Mouse (Mus musculus): ENCODE data around the gene Llgl1. TPM values are rescaled to one million over a fixed set of nuclear protein-coding genes. Genes with fewer than 3 reads are reported as not detected.

Gene Llgl1
- polyA plus RNA-seq (2015; fragmentation: Nextera tagmentation; extraction: Ambion mirVana) = 42.9 and 52.3 TPM in 2 replicates

DNA sequence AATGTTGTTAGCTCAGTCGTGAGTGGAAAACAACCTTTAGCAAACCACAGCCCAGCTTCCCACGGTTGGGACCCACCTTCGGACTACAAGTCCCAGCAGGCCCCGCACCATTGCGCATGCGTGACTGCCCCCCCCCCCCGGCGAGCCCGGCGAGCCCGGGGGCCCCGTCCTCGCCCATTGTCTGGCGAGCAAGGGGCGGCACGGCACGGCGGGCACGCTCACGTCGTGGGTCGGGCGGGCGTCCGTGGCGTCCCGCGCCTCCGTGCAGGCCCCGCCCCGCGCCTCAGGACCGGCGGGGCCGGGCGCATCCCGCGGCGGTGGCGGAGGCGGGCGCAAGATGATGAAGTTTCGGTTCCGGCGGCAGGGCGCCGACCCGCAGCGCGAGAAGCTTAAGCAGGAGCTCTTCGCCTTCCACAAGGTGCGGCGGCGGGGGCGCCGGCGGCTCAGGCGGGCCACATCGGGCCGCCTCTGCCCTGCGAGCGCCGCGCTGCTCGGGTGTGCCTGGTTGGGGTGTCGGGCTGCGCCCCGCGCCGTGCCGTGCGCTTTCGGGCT, at the start of gene Llgl1:
Gene Llgl1 (plus strand): TSS at position 200 of the 552 bp plus-strand sequence.
- Histone ChIP-seq H3K9ac (ENCODE audit: low read depth, low read length) (peak within 1 kb of the TSS; percentile 92), H3K4me3 (ENCODE audit: low read length) (peak within 1 kb of the TSS; percentile 82), H3K27ac (ENCODE audit: low read depth, low read length) (peak within 1 kb of the TSS; percentile 90), H3K27me3 (replicated peaks; ENCODE audit: control insufficient read depth, insufficient read depth, low read length) (no peaks in the 10 kb centered on the region), H3K9me3 (ENCODE audit: control insufficient read depth, low read length) (no peaks in the 10 kb centered on the region), H3K4me2 (ENCODE audit: low read length) (peak within 1 kb of the TSS; percentile 95), H3K36me3 (ENCODE audit: control insufficient read depth, insufficient read depth, low read length) (no peaks in the 10 kb centered on the region), H3K4me1 (ENCODE audit: control insufficient read depth, insufficient read depth, low read depth, low read length) (peaks cover 32% of the 10 kb centered on the region)
- peak; percentile 91 for ATAC-seq
- 1% methylated on average over 42 of the region's 73 CpGs for WGBS

DNA sequence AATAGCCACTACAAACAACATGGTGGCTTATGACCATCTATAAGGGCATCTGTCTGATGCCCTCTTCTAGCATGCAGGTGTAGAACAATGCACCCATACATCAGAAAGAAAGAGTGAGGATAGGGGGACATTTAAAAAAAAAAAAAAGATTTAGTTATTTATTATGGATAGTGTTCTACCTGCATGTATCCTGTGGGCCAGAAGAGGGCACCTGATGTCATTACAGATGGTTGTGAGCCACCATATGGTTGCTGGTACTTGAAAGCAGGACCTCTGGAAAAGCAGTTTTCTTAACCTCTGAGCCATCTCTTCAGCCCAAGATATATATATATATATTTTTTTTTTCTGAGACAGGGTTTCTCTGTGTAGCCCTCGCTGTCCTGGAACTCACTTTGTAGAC, 3.4 kb upstream of the Llgl1 start:
- H3K9me3 ChIP-seq (ENCODE audit: control insufficient read depth, low read length) = no peaks in the 10 kb centered on the region
- no peak overlapping the region for H3K9ac ChIP-seq (ENCODE audit: low read depth, low read length)
- no peaks in the 10 kb centered on the region for H3K27me3 ChIP-seq (replicated peaks; ENCODE audit: control insufficient read depth, insufficient read depth, low read length)
- no peak overlapping the region for H3K4me2 ChIP-seq (ENCODE audit: low read length)
- H3K27ac ChIP-seq (ENCODE audit: low read depth, low read length) = no peak overlapping the region
- peaks cover 18% of the 10 kb centered on the region for H3K4me1 ChIP-seq (ENCODE audit: control insufficient read depth, insufficient read depth, low read depth, low read length)
- WGBS = 77% methylated on average over 1 of the region's 1 CpGs
- no peak overlapping the region for H3K4me3 ChIP-seq (ENCODE audit: low read length)
- no peaks in the 10 kb centered on the region for H3K36me3 ChIP-seq (ENCODE audit: control insufficient read depth, insufficient read depth, low read length)
- ATAC-seq = no peak

DNA sequence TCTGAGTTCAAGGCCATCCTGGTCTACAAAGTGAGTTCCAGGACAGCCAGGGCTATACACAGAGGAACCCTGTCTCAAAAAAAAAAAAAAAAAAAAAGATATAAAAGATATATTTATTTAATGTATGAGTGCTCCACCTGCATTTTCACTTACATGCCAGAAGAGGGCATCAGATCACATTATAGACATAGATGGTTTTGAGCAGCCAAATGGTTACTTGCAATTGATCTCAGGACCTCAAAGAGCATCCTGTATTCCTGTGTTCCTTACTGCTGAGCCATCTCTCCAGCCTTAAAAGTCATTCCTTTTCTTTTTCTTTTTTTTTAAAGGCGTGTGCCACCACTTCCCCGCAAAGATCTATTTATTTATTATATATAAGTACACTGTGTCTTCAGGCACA, 2.0 kb upstream of the Llgl1 start:
- no peak for ATAC-seq
- Histone ChIP-seq H3K27me3 (replicated peaks; ENCODE audit: control insufficient read depth, insufficient read depth, low read length) (no peaks in the 10 kb centered on the region), H3K4me2 (ENCODE audit: low read length) (no peak overlapping the region), H3K9me3 (ENCODE audit: control insufficient read depth, low read length) (no peaks in the 10 kb centered on the region), H3K27ac (ENCODE audit: low read depth, low read length) (no peak overlapping the region), H3K9ac (ENCODE audit: low read depth, low read length) (no peak overlapping the region), H3K4me1 (ENCODE audit: control insufficient read depth, insufficient read depth, low read depth, low read length) (peaks cover 30% of the 10 kb centered on the region), H3K4me3 (ENCODE audit: low read length) (no peak overlapping the region), H3K36me3 (ENCODE audit: control insufficient read depth, insufficient read depth, low read length) (no peaks in the 10 kb centered on the region)
- WGBS = 75% methylated on average over 2 of the region's 2 CpGs

DNA sequence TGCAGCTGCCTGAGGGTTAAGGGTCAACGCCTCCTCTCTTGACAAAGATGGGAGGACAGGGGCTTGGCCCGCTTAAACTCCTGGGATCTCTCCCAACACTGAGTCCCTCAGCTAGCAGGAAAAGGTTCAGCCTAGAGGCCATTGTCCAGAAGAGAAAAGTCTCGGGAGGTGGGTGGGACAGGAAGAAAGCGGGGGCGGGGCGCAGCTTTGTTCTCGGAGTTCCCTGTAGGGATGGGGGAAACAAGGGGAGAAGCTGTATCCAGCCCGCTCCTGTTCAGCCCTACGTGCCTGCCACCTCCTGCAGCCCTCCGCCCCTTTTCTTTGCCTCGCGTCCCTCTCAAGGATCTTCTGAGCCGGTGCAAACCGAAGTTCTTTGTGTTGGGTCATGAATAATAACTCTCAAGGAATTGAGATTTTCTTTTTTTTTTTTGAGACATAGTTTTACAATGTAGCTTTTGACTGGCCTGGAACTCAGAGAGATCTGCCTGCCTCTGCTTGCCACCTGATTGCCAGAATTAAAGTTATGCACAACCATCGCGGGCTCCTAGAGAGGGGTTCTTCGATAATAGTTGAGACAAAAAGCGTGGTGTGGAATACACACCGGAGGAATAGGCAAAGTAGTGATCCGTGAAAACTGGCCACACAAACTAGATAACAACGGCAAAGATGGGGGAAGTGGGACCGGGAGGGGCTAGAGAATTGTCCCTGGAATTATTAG, 558 bp upstream of the Llgl1 start:
- Histone ChIP-seq H3K4me2 (ENCODE audit: low read length) (peak overlapping the region; percentile 95), H3K4me3 (ENCODE audit: low read length) (peak overlapping the region; percentile 82), H3K27me3 (replicated peaks; ENCODE audit: control insufficient read depth, insufficient read depth, low read length) (no peaks in the 10 kb centered on the region), H3K9me3 (ENCODE audit: control insufficient read depth, low read length) (no peaks in the 10 kb centered on the region), H3K36me3 (ENCODE audit: control insufficient read depth, insufficient read depth, low read length) (no peaks in the 10 kb centered on the region), H3K9ac (ENCODE audit: low read depth, low read length) (peak overlapping the region; percentile 92), H3K27ac (ENCODE audit: low read depth, low read length) (peak overlapping the region; percentile 90), H3K4me1 (ENCODE audit: control insufficient read depth, insufficient read depth, low read depth, low read length) (peaks cover 32% of the 10 kb centered on the region)
- ATAC-seq = peak; percentile 46
- 2% methylated on average over 22 of the region's 22 CpGs for WGBS

DNA sequence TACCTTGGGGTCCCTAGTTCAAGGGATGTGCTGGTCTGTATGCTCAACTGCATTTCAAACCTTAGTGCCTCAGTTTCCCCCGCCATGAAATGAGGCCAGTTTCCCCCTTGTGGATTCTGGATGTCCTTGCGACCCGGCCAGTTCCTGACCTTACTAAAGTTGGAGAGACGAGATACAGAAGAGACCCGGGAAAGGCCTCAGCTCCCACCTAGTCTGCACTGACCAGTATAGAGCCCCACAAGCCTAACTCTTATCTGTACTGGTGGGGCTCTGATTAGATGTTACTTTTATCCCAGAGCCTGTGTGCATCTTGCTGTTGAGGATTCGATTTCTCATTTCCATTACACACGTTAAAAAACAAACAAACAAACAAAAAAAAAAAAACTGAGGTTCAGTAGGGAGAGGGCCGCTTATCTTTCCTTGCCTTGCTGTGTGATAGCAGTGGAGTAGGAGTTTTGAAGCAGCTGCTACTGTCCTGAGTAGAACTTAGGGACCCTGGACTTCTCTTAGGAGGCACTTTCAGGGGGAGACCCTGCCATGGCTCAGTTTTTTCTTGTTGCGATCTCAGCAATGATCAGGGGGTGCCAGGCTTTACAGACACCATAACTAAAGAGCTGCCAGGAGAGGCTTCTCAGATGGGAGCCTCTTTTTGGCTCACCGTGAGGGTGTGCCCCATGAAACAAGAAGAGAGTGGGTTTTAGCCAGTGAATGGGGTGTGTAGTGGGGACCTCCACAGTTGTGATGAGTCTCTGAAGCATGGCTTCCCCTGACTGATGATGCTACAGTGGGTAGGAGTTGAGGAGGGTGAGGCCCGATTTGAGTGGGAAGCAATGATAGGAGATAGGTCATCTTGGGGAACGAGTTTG, 1.0 kb downstream of the Llgl1 start:
- Histone ChIP-seq H3K9ac (ENCODE audit: low read depth, low read length) (peak overlapping the region; percentile 92), H3K9me3 (ENCODE audit: control insufficient read depth, low read length) (no peaks in the 10 kb centered on the region), H3K27ac (ENCODE audit: low read depth, low read length) (peak overlapping the region; percentile 90), H3K4me3 (ENCODE audit: low read length) (peak overlapping the region; percentile 82), H3K36me3 (ENCODE audit: control insufficient read depth, insufficient read depth, low read length) (peaks cover 5% of the 10 kb centered on the region; the same call in 1 of the 2 replicates), H3K4me2 (ENCODE audit: low read length) (peak overlapping the region; percentile 95), H3K27me3 (replicated peaks; ENCODE audit: control insufficient read depth, insufficient read depth, low read length) (no peaks in the 10 kb centered on the region), H3K4me1 (ENCODE audit: control insufficient read depth, insufficient read depth, low read depth, low read length) (peaks cover 32% of the 10 kb centered on the region)
- no peak for ATAC-seq
- WGBS = 19% methylated on average over 12 of the region's 12 CpGs

DNA sequence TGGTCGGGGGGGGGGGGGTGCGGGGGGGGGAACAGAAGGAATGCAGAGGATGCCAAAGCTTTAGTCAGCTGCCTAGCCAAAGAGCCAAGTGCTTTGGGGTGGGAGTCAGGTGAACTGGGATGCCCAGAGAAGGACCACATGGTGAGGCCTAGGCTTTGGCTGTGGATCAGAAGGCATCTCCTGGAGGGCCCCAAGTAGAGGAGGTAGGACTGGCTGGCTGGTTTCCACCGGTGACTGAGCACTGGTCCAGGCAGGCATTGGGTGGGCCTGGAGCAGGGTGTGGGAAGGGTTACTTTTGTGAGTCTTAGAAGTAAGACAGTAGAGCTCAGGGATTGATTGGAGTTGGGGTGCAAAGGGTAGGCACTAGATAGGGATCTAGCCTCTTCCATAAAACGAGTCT, 2.1 kb downstream of the Llgl1 start:
- Histone ChIP-seq H3K9ac (ENCODE audit: low read depth, low read length) (no peak overlapping the region), H3K9me3 (ENCODE audit: control insufficient read depth, low read length) (no peaks in the 10 kb centered on the region), H3K4me1 (ENCODE audit: control insufficient read depth, insufficient read depth, low read depth, low read length) (peaks cover 32% of the 10 kb centered on the region), H3K4me3 (ENCODE audit: low read length) (no peak overlapping the region), H3K27me3 (replicated peaks; ENCODE audit: control insufficient read depth, insufficient read depth, low read length) (no peaks in the 10 kb centered on the region), H3K27ac (ENCODE audit: low read depth, low read length) (no peak overlapping the region), H3K4me2 (ENCODE audit: low read length) (peak overlapping the region; percentile 95; the same call in 1 of the 2 replicates), H3K36me3 (ENCODE audit: control insufficient read depth, insufficient read depth, low read length) (peaks cover 12% of the 10 kb centered on the region)
- 65% methylated on average over 2 of the region's 4 CpGs for whole genome bisulfite sequencing
- no peak for ATAC-seq

DNA sequence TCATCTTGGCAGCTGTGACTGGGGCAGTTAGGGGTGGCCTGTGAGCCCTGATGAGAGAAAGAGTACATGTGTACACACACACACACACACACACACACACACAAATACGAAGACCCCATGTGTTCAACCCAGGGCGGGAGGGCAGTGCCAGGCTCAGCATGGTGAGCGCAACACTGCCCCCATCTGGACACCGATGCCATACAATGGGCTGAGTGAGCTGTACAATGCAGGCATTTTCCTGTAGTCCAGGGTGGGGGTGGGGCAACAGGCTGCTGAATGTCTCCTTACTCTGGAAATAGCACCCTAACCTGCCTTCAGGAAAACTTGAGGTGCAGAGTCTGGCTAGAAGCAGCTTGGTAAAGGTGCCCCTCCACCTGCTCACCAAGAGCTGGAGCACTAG, 3.6 kb downstream of the Llgl1 start:
- Histone ChIP-seq H3K4me1 (ENCODE audit: control insufficient read depth, insufficient read depth, low read depth, low read length) (peaks cover 32% of the 10 kb centered on the region), H3K4me3 (ENCODE audit: low read length) (no peak overlapping the region), H3K36me3 (ENCODE audit: control insufficient read depth, insufficient read depth, low read length) (peaks cover 22% of the 10 kb centered on the region), H3K27ac (ENCODE audit: low read depth, low read length) (no peak overlapping the region), H3K27me3 (replicated peaks; ENCODE audit: control insufficient read depth, insufficient read depth, low read length) (no peaks in the 10 kb centered on the region), H3K9ac (ENCODE audit: low read depth, low read length) (no peak overlapping the region), H3K9me3 (ENCODE audit: control insufficient read depth, low read length) (no peaks in the 10 kb centered on the region), H3K4me2 (ENCODE audit: low read length) (no peak overlapping the region)
- ATAC-seq = no peak
- 13% methylated on average over 4 of the region's 4 CpGs for WGBS

DNA sequence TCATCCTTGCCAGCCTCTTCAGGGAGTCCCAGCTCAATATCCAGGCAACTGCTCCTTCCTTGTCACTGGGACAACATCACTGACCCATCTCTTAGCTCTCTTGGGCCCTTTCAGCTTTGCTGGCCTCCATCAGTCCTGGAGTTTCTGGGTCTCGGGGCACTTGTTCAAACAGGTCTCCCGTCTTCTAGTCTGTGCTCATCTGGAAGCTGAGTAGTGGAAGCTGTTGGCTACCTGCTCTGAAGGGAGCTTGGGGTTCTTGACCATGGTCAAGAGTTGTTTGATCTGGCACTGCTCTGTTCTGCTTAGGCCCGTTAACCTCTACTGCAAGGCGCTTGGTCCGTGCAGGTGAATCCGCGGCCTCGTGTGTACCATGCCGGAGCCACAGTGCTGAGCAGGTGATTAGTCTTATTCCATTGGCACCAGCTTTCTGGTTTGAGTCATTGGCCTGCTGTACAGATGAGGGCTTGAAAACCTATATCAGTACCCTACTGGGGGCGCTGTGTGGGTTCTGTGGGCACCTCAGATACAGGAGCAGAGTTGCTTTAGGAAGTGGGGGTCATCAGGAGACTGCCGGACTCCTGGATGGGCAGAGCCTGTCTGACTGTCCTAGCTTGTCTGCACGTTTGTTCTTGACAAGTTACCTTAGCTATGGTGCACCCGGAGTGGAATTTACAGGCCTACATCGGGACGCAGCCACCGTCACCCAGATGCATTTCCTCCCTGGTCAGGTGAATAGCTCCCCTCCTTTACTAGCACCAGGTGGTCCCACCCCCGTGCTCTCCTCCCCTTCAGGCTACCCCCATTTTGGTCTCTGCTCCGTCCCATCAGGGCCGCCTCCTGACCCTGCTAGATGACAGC, 4.7 kb downstream of the Llgl1 start:
- Histone ChIP-seq H3K9ac (ENCODE audit: low read depth, low read length) (no peak overlapping the region), H3K4me3 (ENCODE audit: low read length) (no peak overlapping the region), H3K4me1 (ENCODE audit: control insufficient read depth, insufficient read depth, low read depth, low read length) (peaks cover 24% of the 10 kb centered on the region), H3K9me3 (ENCODE audit: control insufficient read depth, low read length) (no peaks in the 10 kb centered on the region), H3K27me3 (replicated peaks; ENCODE audit: control insufficient read depth, insufficient read depth, low read length) (no peaks in the 10 kb centered on the region), H3K4me2 (ENCODE audit: low read length) (no peak overlapping the region), H3K27ac (ENCODE audit: low read depth, low read length) (no peak overlapping the region), H3K36me3 (ENCODE audit: control insufficient read depth, insufficient read depth, low read length) (peaks cover 33% of the 10 kb centered on the region)
- no peak for ATAC-seq
- WGBS = 95% methylated on average over 19 of the region's 19 CpGs
